Mouse (Mus musculus) olfactory bulb, adult 2 months (tissue): ENCODE measurements around the gene Cphx3.
"Not testable (repeated sequence)": the region's sequence is repeated elsewhere in the genome, so short reads cannot be mapped to it uniquely, and the experiment has no call there.

Source experiments
- CTCF ChIP-seq: fragments of 200-500 bp; IDR thresholded peaks from 2 replicates; pipeline ENCODE4 v1.5.1; 2012; ENCODE audit warnings: low read depth, mild to moderate bottlenecking, low read length, moderate library complexity; ENCODE audit not compliant: insufficient read depth
- POLR2A ChIP-seq: fragments of 200-500 bp; IDR thresholded peaks from 2 replicates; pipeline ENCODE4 v1.6.1; 2012; ENCODE audit warnings: mild to moderate bottlenecking, low read depth, low read length, moderate library complexity; ENCODE audit not compliant: insufficient read depth

DNA sequence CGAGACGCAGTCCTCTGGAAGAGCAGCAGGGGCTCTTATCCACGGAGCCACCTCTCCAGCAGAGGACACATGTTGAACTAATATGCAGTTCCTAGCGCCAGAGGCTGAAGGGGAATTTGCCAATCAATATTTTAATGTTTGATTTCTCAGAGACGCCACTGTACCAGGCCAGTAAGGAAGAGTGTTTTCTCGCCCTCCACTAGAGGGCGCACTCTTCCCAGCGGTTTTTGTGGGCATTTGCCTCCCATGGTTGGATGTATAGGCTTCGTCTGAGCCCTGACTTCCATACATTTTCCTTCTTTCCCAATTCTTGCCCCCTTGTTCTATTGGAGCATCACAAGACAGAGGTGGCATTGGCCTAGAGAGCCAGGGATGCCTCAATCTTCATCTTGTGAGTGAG lies 104.5 kb downstream of the Cphx3 start:
- not testable (repeated sequence) for TF ChIP-seq POLR2A, CTCF
